26 mouse cellular contexts compared by ENCODE assay signal in the genomic region with DNA sequence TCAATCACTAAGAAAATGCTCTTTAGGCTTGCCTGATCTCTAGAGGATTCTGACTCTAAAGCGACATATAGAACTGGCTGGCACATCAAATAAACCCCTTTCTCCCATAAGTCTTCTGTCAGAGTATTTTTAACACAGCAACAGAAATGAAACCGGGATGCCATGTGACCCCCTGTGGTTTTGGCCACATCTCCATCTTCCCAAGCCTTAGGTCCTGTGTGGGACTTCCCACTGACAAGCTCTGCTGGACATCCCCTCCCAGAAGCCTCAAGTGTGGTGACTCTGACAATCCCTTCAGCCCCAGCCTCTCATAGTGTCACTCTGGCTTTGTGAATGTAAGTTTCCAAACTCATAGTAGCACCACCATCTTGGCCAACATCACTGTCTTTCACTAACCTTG. TPM values are rescaled to one million over a fixed set of nuclear protein-coding genes. Genes with fewer than 3 reads are reported as not detected.
"Had no signal": no experiment of that assay in that cellular context is flagged by ENCODE, and none has a peak within 500 bp of the region (broad histone marks: within the 10 kb centered on the region; RNA-seq: fewer than 3 reads in every experiment).

No protein-coding gene starts in this region.

- H3K4me3 ChIP-seq: kidney, embryonic 15.5 days; left cerebral cortex, adult 2 months; liver, embryonic 13.5 days; midbrain, embryonic 12.5 days; midbrain, embryonic 15.5 days; neural tube, embryonic 12.5 days; neural tube, embryonic 15.5 days; stomach, embryonic 15.5 days had no signal

- H3K9me3 ChIP-seq: kidney, embryonic 15.5 days; liver, embryonic 13.5 days; midbrain, embryonic 12.5 days; midbrain, embryonic 15.5 days; neural tube, embryonic 12.5 days; stomach, embryonic 15.5 days had no signal

- H3K27me3 ChIP-seq: kidney, embryonic 15.5 days; liver, embryonic 13.5 days; midbrain, embryonic 12.5 days; midbrain, embryonic 15.5 days; neural tube, embryonic 12.5 days; neural tube, embryonic 15.5 days; stomach, embryonic 15.5 days had no signal

- H3K27ac ChIP-seq: kidney, embryonic 15.5 days; left cerebral cortex, adult 2 months; liver, embryonic 13.5 days; midbrain, embryonic 12.5 days; midbrain, embryonic 15.5 days; neural tube, embryonic 12.5 days; neural tube, embryonic 15.5 days; stomach, embryonic 15.5 days had no signal

- DNase-seq: kidney, adult 2 months; kidney, postnatal 10 days; kidney, postnatal 36 days; layer of hippocampus, postnatal 36 days; liver, embryonic 13.5 days; lung, adult 2 months; lung, postnatal 14 days; lung, postnatal 4 days; right cerebral cortex, postnatal 25 days; thymus, postnatal 36 days had no signal

- H3K4me1 ChIP-seq: kidney, embryonic 15.5 days; midbrain, embryonic 12.5 days; midbrain, embryonic 15.5 days; neural tube, embryonic 12.5 days; neural tube, embryonic 15.5 days; stomach, embryonic 15.5 days had no signal

- H3K36me3 ChIP-seq: kidney, embryonic 15.5 days; liver, embryonic 13.5 days; midbrain, embryonic 12.5 days; neural tube, embryonic 12.5 days; stomach, embryonic 15.5 days had no signal

- ATAC-seq: intestine, postnatal 0 days; midbrain, embryonic 15.5 days had no signal

RNA-seq across cellular contexts. Expression of a gene that starts 58.3 kb away (rescaled TPM):
- total RNA-seq: layer of hippocampus, adult 8-10 months; layer of hippocampus, postnatal 10 days; layer of hippocampus, postnatal 36 days; left cerebral cortex, adult 2 months; left cerebral cortex, postnatal 10 days; left cerebral cortex, postnatal 36 days; liver, adult 2 months had no signal
- polyA plus RNA-seq: kidney, adult 2 months; limb, embryonic 11.5 days; liver, adult 2 months; liver, embryonic 13.5 days; neural tube, embryonic 12.5 days; neural tube, embryonic 15.5 days; thymus, postnatal 0 days; urinary bladder, adult 2 months had no signal
